Mouse (Mus musculus) stomach, postnatal 0 days (tissue): ENCODE data around the gene Afap1l2.

ENCODE experiments used
- CTCF ChIP-seq: IDR thresholded peaks from 2 replicates; pipeline ENCODE4 v1.5.1; 2016; ENCODE audit warnings: antibody characterized with exemption, low read depth, mild to moderate bottlenecking, moderate library complexity
- EP300 ChIP-seq: optimal IDR thresholded peaks from 2 replicates; pipeline ENCODE3; 2016; ENCODE audit warnings: antibody characterized with exemption

DNA sequence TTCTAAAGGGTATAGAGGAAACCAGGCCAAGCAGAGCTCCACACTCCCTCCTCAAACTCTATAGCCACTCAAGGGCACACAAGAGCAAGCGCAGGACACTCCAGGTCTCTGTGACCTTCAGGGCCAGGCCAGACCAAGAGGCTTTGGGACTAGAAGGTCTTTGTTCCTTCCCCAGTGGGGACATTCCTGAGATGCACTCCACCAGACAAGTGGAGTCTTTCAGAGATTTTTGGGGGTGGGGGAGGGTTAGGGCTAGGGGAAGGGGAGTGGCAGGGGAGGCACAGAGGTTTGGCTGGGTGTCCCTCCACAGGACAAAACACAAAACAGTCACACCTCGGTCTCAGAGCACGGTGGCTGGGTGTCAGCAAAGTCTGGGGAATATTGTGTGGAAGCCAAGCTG lies 48.4 kb downstream of the Afap1l2 start:
- TF ChIP-seq EP300 = no peak
- TF ChIP-seq CTCF = no peak
